9 mouse cellular contexts compared by ENCODE assay signal in the genomic region with DNA sequence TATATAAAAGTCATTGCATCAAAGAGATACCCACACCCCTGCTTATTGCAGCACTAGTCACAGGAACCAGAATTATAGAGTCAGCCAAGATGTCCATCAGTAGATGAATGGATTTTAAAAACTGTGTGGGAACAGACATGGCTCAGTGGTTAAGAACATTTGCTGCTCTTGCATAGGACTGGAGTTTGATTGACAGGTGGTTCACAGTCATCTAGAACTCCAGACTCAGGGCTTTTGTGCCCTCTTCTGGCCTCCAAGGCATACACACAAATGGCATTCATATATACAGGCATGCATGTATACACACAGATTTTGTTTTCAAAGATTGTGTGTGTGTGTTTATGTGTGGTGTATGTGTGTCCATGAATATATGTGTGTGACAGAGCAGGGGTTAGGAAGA. TPM values are rescaled to one million over a fixed set of nuclear protein-coding genes. Genes with fewer than 3 reads are reported as not detected.
DNase-seq lines count a peak whose midpoint lies in the region; ATAC-seq lines count a peak whose summit lies in the region.
"Had no signal": no experiment of that assay in that cellular context is flagged by ENCODE, and none has a peak within 500 bp of the region (broad histone marks: within the 10 kb centered on the region; RNA-seq: fewer than 3 reads in every experiment).

No protein-coding gene starts in this region.

- H3K4me1 ChIP-seq in neural tube, embryonic 15.5 days: peaks cover 14% of the 10 kb centered on the region

- no peak overlapping the region for H3K27ac ChIP-seq in neural tube, embryonic 15.5 days (replicated peaks)
- H3K27ac ChIP-seq: limb, embryonic 12.5 days had no signal

- H3K4me2 ChIP-seq in neural tube, embryonic 15.5 days: no peak overlapping the region
- H3K4me2 ChIP-seq: limb, embryonic 12.5 days had no signal

- H3K27me3 ChIP-seq in neural tube, embryonic 15.5 days (replicated peaks): no peaks in the 10 kb centered on the region
- H3K27me3 ChIP-seq: limb, embryonic 12.5 days had no signal

- H3K9ac ChIP-seq in neural tube, embryonic 15.5 days (replicated peaks): no peak overlapping the region
- H3K9ac ChIP-seq: limb, embryonic 12.5 days had no signal

- ATAC-seq in neural tube, embryonic 15.5 days (ENCODE audit: low FRiP score): no peak

- DNase-seq in embryo, embryonic 10.5 days (ENCODE audit: low spot score): peak; percentile 37
- DNase-seq in embryo, embryonic 10 days (ENCODE audit: low spot score): no peak
- DNase-seq in thymus, postnatal 14 days: peak; percentile 30
- no peak for DNase-seq in thymus, postnatal 36 days
- DNase-seq in kidney, postnatal 36 days: peak; percentile 54 to 71
- no peak for DNase-seq in urinary bladder, postnatal 25 days (ENCODE audit: low spot score)
- DNase-seq in heart, postnatal 36 days: no peak

- H3K9me3 ChIP-seq in neural tube, embryonic 15.5 days (replicated peaks): no peaks in the 10 kb centered on the region
- H3K9me3 ChIP-seq: limb, embryonic 12.5 days had no signal

- no peaks in the 10 kb centered on the region for H3K36me3 ChIP-seq in neural tube, embryonic 15.5 days
- H3K36me3 ChIP-seq: limb, embryonic 12.5 days had no signal

- H3K4me3 ChIP-seq in neural tube, embryonic 15.5 days (replicated peaks): no peak overlapping the region
- H3K4me3 ChIP-seq: limb, embryonic 12.5 days had no signal

- intact Hi-C loops in heart, postnatal 36 days (cut with DNase I): loop anchor here (5.0 kb wide), 2 partner anchors 220 to 335 kb away; no protein-coding TSS in a partner anchor

RNA-seq across cellular contexts. Expression of gene Mkln1, which starts 14.0 kb away (rescaled TPM):
- 124 and 146 TPM in 2 replicates for polyA plus RNA-seq in neural tube, embryonic 15.5 days (2015; fragmentation: Nextera tagmentation; extraction: Ambion mirVana)
- 100 to 1,000 TPM; 160 to 171 TPM for total RNA-seq in heart, postnatal 36 days (2021)

Comparison
In these comparisons a context has a peak if more than half of its experiments do, and no peak if none do; other contexts are left out.
1. DNase-seq: peak in embryo, embryonic 10.5 days (single experiment), thymus, postnatal 14 days (single experiment) and kidney, postnatal 36 days (2 of 2); none in embryo, embryonic 10 days (single experiment), thymus, postnatal 36 days (0 of 2), urinary bladder, postnatal 25 days (single experiment) and heart, postnatal 36 days (0 of 2).